Mouse (Mus musculus) ES-Bruce4 (cell line): ENCODE measurements around the gene Cog5.

Source experiments
- CTCF ChIP-seq: IDR thresholded peaks from one replicate; pipeline ENCODE4 v1.8.1; 2011; ENCODE audit warnings: low read depth, low read length
- EP300 ChIP-seq: IDR thresholded peaks from 2 replicates; pipeline ENCODE4 v1.6.1; 2011; ENCODE audit warnings: low read depth, low read length; ENCODE audit not compliant: insufficient read depth
- POLR2A ChIP-seq: IDR thresholded peaks from one replicate; pipeline ENCODE4 v1.8.1; 2011; ENCODE audit warnings: low read length; ENCODE audit not compliant: insufficient read depth

- TF ChIP-seq POLR2A = no peak
- no peak for TF ChIP-seq CTCF
- no peak for TF ChIP-seq EP300
Measured at GRCm38 (mm10) chr12:31917245-31917644, 262.6 kb downstream of the Cog5 start.
